Mouse (Mus musculus): Measurements from ENCODE around the gene Fhit. TPM values are rescaled to one million over a fixed set of nuclear protein-coding genes. Genes with fewer than 3 reads are reported as not detected.

Gene Fhit
- total and polyA plus RNA-seq, 2 experiments from 2014 or later = 2.5 to 12.5 TPM

GRCm38 (mm10) chr14:10857606-10858005, 304.2 kb downstream of the Fhit start:
- no peaks in the 10 kb centered on the region for H3K9me3 ChIP-seq (ENCODE audit: low read length)
- WGBS = 75% methylated on average over 3 of the region's 3 CpGs
- H3K4me2 ChIP-seq (ENCODE audit: low read depth, low read length) = no peak overlapping the region
- H3K4me1 ChIP-seq (ENCODE audit: insufficient read depth, low read length) = no peaks in the 10 kb centered on the region
- no peaks in the 10 kb centered on the region for H3K27me3 ChIP-seq (ENCODE audit: insufficient read depth, low read length)
- DNase-seq (ENCODE audit: low spot score) (no peak), ATAC-seq (no peak)
- H3K4me3 ChIP-seq (ENCODE audit: low read length) = no peak overlapping the region
- no peaks in the 10 kb centered on the region for H3K36me3 ChIP-seq (ENCODE audit: insufficient read depth, low read length)
- no peak overlapping the region for H3K9ac ChIP-seq (replicated peaks; ENCODE audit: low read length)
- no peak for TF ChIP-seq CTCF (IDR thresholded peaks at IDR 0.05; ENCODE audit: low read depth)
- H3K27ac ChIP-seq = no peak overlapping the region

- H3K4me1 ChIP-seq (ENCODE audit: insufficient read depth, low read length) = no peaks in the 10 kb centered on the region
- TF ChIP-seq CTCF (IDR thresholded peaks at IDR 0.05; ENCODE audit: low read depth) = no peak
- no peaks in the 10 kb centered on the region for H3K36me3 ChIP-seq (ENCODE audit: insufficient read depth, low read length)
- no peak overlapping the region for H3K27ac ChIP-seq
- WGBS = 89% methylated on average over 1 of the region's 1 CpGs
- H3K4me2 ChIP-seq (ENCODE audit: low read depth, low read length) = no peak overlapping the region
- H3K4me3 ChIP-seq (ENCODE audit: low read length) = no peak overlapping the region
- no peak for DNase-seq (ENCODE audit: low spot score)
- ATAC-seq = no peak
- no peaks in the 10 kb centered on the region for H3K9me3 ChIP-seq (ENCODE audit: low read length)
- no peaks in the 10 kb centered on the region for H3K27me3 ChIP-seq (ENCODE audit: insufficient read depth, low read length)
- no peak overlapping the region for H3K9ac ChIP-seq (replicated peaks; ENCODE audit: low read length)
Observed at GRCm38 (mm10) chr14:10851936-10852335, 309.9 kb downstream of the Fhit start.

GRCm38 (mm10) chr14:10836001-10836400, 325.8 kb downstream of the Fhit start:
- ATAC-seq (no peak), DNase-seq (ENCODE audit: low spot score) (peak; percentile 7)
- Histone ChIP-seq H3K27ac (no peak overlapping the region), H3K4me3 (ENCODE audit: low read length) (no peak overlapping the region), H3K36me3 (ENCODE audit: insufficient read depth, low read length) (no peaks in the 10 kb centered on the region), H3K9ac (replicated peaks; ENCODE audit: low read length) (no peak overlapping the region), H3K27me3 (ENCODE audit: insufficient read depth, low read length) (no peaks in the 10 kb centered on the region), H3K4me2 (ENCODE audit: low read depth, low read length) (no peak overlapping the region), H3K9me3 (ENCODE audit: low read length) (no peaks in the 10 kb centered on the region), H3K4me1 (ENCODE audit: insufficient read depth, low read length) (no peaks in the 10 kb centered on the region)
- WGBS = 58% methylated on average over 1 of the region's 1 CpGs
- TF ChIP-seq CTCF (IDR thresholded peaks at IDR 0.05; ENCODE audit: low read depth) = no peak

GRCm38 (mm10) chr14:10824819-10825218, 337.0 kb downstream of the Fhit start:
- Histone ChIP-seq H3K9ac (replicated peaks; ENCODE audit: low read length) (no peak overlapping the region), H3K36me3 (ENCODE audit: insufficient read depth, low read length) (no peaks in the 10 kb centered on the region), H3K27me3 (ENCODE audit: insufficient read depth, low read length) (no peaks in the 10 kb centered on the region), H3K4me3 (ENCODE audit: low read length) (no peak overlapping the region), H3K9me3 (ENCODE audit: low read length) (no peaks in the 10 kb centered on the region), H3K4me2 (ENCODE audit: low read depth, low read length) (no peak overlapping the region), H3K27ac (no peak overlapping the region), H3K4me1 (ENCODE audit: insufficient read depth, low read length) (no peaks in the 10 kb centered on the region)
- WGBS = 38% methylated on average over 4 of the region's 4 CpGs
- DNase-seq (ENCODE audit: low spot score) (peak; percentile 21), ATAC-seq (no peak)
- no peak for TF ChIP-seq CTCF (IDR thresholded peaks at IDR 0.05; ENCODE audit: low read depth)

GRCm38 (mm10) chr14:10813551-10813950, 348.3 kb downstream of the Fhit start:
- DNase-seq (ENCODE audit: low spot score) = no peak
- Histone ChIP-seq H3K9me3 (ENCODE audit: low read length) (no peaks in the 10 kb centered on the region), H3K27me3 (ENCODE audit: insufficient read depth, low read length) (no peaks in the 10 kb centered on the region), H3K4me3 (ENCODE audit: low read length) (no peak overlapping the region), H3K9ac (replicated peaks; ENCODE audit: low read length) (no peak overlapping the region), H3K4me1 (ENCODE audit: insufficient read depth, low read length) (no peaks in the 10 kb centered on the region), H3K36me3 (ENCODE audit: insufficient read depth, low read length) (no peaks in the 10 kb centered on the region), H3K27ac (no peak overlapping the region), H3K4me2 (ENCODE audit: low read depth, low read length) (no peak overlapping the region)
- ATAC-seq = no peak
- WGBS = 11% methylated on average over 2 of the region's 2 CpGs
- no peak for TF ChIP-seq CTCF (IDR thresholded peaks at IDR 0.05; ENCODE audit: low read depth)

GRCm38 (mm10) chr14:10798489-10799180, 363.2 kb downstream of the Fhit start:
- DNase-seq (ENCODE audit: low spot score) = peak; percentile 74
- H3K9me3 ChIP-seq (ENCODE audit: low read length) = no peaks in the 10 kb centered on the region
- H3K4me2 ChIP-seq (ENCODE audit: low read depth, low read length) = no peak overlapping the region
- H3K4me1 ChIP-seq (ENCODE audit: insufficient read depth, low read length) = no peaks in the 10 kb centered on the region; the same call in 1 of the 2 replicates
- H3K9ac ChIP-seq (replicated peaks; ENCODE audit: low read length) = no peak overlapping the region
- no peaks in the 10 kb centered on the region; the same call in 1 of the 2 replicates for H3K27me3 ChIP-seq (ENCODE audit: insufficient read depth, low read length)
- peak; percentile 50 for TF ChIP-seq CTCF (IDR thresholded peaks at IDR 0.05; ENCODE audit: low read depth)
- H3K36me3 ChIP-seq (ENCODE audit: insufficient read depth, low read length) = no peaks in the 10 kb centered on the region
- peak; percentile 82 for ATAC-seq
- no peak overlapping the region for H3K27ac ChIP-seq
- H3K4me3 ChIP-seq (ENCODE audit: low read length) = no peak overlapping the region
- WGBS = 54% methylated on average over 4 of the region's 4 CpGs

GRCm38 (mm10) chr14:10797595-10797994, 364.2 kb downstream of the Fhit start:
- DNase-seq (ENCODE audit: low spot score) (no peak), ATAC-seq (no peak)
- H3K4me1 ChIP-seq (ENCODE audit: insufficient read depth, low read length) = no peaks in the 10 kb centered on the region; the same call in 1 of the 2 replicates
- H3K27ac ChIP-seq = no peak overlapping the region
- no peak overlapping the region for H3K4me3 ChIP-seq (ENCODE audit: low read length)
- H3K4me2 ChIP-seq (ENCODE audit: low read depth, low read length) = no peak overlapping the region
- no peaks in the 10 kb centered on the region for H3K9me3 ChIP-seq (ENCODE audit: low read length)
- TF ChIP-seq CTCF (IDR thresholded peaks at IDR 0.05; ENCODE audit: low read depth) = no peak
- WGBS = 85% methylated on average over 1 of the region's 1 CpGs
- no peak overlapping the region for H3K9ac ChIP-seq (replicated peaks; ENCODE audit: low read length)
- no peaks in the 10 kb centered on the region; the same call in 1 of the 2 replicates for H3K27me3 ChIP-seq (ENCODE audit: insufficient read depth, low read length)
- no peaks in the 10 kb centered on the region for H3K36me3 ChIP-seq (ENCODE audit: insufficient read depth, low read length)

Measured in hindbrain, postnatal 0 days (tissue).